Mouse (Mus musculus): Measurements from ENCODE around the gene Plekhh1.

DNA sequence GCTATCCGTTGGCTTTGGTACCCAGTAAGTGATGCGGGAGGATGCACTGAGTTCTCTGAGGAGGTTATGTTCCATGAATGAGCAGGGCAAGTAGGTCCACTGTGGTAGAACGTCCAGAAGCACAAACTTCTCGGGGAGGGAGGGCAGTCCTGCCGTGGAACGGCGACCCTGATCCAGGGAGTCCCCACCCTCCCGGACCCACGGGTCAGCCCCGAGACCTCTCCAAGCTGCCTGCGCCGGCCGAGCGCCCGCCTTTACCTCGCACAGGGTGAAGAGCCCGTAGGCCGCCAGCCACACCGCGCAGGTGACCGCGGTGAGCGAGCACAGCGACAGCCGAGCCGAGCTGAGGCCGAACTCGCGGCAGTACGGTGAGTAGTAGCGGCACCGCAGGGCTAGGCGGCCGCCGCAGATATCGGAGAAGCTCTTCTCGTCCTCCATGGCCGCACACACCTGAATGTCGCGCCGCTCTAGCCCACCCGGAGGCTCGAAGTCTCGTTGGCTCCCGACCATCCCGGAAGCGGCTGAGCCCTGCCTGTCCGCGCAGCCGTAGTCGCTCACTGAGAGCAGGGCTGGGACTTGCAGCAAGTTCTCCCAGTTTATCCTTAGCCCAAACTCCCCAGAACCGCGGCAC, 60.3 kb downstream of the Plekhh1 start, which contains the start of gene Pigh:
- TF ChIP-seq CTCF (IDR thresholded peaks at IDR 0.05; ENCODE audit: control insufficient read depth, insufficient read depth, insufficient replicate concordance, low read depth, low read length) (no peak), POLR2A (IDR thresholded peaks at IDR 0.05; ENCODE audit: control insufficient read depth, low read depth, low read length) (no peak; the same call in 1 of the 2 replicates)
